Mouse (Mus musculus): ENCODE data around the gene Smpdl3b.

GRCm38 (mm10) chr4:132718251-132718650 lies 38.8 kb downstream of the Smpdl3b start:
- no peak for TF ChIP-seq CTCF (IDR thresholded peaks at IDR 0.05; ENCODE audit: low read depth)
- TF ChIP-seq EP300 (optimal IDR thresholded peaks at IDR 0.05): no peak
